Mouse (Mus musculus) testis, adult 2 months (tissue): ENCODE measurements around the gene Grm8.

Source experiments
- CTCF ChIP-seq: fragments of 200-500 bp; IDR thresholded peaks from 2 replicates; pipeline ENCODE4 v1.5.1; 2012; ENCODE audit warnings: low read depth, mild to moderate bottlenecking, inconsistent platforms, low read length, moderate library complexity; ENCODE audit not compliant: control insufficient read depth, insufficient read depth, insufficient replicate concordance
- POLR2A ChIP-seq: fragments of 200-500 bp; IDR thresholded peaks from 2 replicates; pipeline ENCODE4 v1.6.1; 2012; ENCODE audit warnings: low read depth, mild to moderate bottlenecking, inconsistent platforms, low read length, moderate library complexity; ENCODE audit not compliant: control insufficient read depth

GRCm38 (mm10) chr6:27888391-27888790 lies 246.6 kb downstream of the Grm8 start:
- TF ChIP-seq CTCF = no peak
- no peak for TF ChIP-seq POLR2A
